Mouse (Mus musculus) left cerebral cortex, postnatal 10 days (tissue): ENCODE measurements around the gene Anxa7. TPM values are rescaled to one million over a fixed set of nuclear protein-coding genes. Genes with fewer than 3 reads are reported as not detected.

Experiments
- DNase-seq, 2 experiments: peaks; one replicate each; pipeline ENCODE4 v3.0.0; 2021 to 2022; ENCODE audit warnings: low spot score in 2 of 2, mixed read lengths in 1 of 2; ENCODE audit errors: extremely low spot score in 1 of 2
- intact Hi-C: fragments of 180-260 bp; cut with DNase I; formaldehyde crosslinking; loops from one replicate; pipeline ENCODE4 v1.15.1; 2025
- total RNA-seq, 2 experiments: library from RNA; stranded (reverse); gene quantifications; 2 replicates each; pipeline ENCODE4 v1.2.3; 2021

The Anxa7 gene
- total RNA-seq, 2 experiments from 2014 or later = 50.6 to 52.6 TPM

DNA sequence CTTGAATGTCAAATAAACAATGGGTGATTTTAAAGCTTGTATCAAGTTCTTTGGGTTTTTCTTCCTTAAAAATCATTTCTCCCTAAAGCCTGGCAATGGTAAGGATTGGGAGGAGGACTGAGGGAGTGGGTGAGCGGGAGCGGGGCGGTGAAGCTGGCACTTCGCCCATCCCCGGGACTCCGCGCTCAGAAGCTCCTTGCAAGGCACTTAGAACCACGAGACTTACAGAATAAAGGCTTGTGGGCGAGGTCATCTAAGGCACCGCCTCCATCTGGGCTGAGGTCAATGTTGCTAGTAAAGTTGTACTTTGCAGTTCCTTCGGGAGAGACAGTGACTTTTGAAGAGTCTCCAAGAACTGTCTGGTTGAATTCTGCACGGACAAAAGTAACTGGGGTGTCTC lies 32.7 kb downstream of the Anxa7 start:
- peak in 1 of 2 experiments; percentile 50 for DNase-seq
- intact Hi-C loops = loop anchor here (5.0 kb wide), 1 partner anchor 45 kb away; no protein-coding TSS in a partner anchor

- no peak for DNase-seq
Measured at GRCm38 (mm10) chr14:20442252-20442651, 37.7 kb downstream of the Anxa7 start.

DNA sequence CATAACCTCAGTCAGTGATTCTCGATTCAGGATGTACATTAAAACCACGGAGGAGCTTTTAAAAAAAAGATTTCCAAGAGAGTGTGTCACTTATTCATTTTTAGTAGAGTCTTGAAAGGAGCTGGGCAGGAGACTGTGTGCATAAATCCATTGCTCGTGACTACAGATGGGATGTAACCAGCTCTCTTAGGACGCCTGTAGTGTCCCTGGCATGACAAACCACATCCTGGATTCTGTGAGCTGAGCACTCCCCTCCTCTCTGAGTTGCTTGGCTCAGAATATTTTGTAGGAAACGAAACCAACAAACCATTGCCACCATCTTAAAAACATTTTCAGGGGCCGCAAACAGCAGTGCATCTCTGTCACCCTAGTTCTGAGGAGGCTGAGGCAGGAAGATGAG lies 43.0 kb downstream of the Anxa7 start:
- intact Hi-C loops = no loop called here

More at GRCm38 (mm10) chr14:20442252-20442651, 37.7 kb downstream of the Anxa7 start:
- intact Hi-C loops = no loop called here

DNA sequence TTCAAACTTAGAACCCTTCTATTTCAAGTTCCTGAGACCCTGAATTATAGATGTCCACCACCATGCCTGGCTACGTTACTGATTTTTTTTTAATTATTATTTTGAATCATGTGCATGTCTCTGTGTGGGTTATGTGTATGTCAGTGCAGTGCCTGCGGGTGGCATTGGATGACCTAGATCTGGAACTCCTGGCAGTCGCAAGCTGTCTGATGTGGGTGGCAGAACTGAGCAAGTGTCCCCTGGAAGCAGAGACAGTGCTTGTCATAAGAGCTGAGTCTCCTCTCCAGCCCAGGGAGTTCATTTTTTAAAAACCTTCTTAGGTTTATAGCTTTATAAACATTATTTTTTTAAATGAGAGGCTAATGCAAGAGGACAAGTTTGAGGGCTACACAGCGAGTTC lies 47.5 kb downstream of the Anxa7 start:
- intact Hi-C loops = no loop called here
- no peak for DNase-seq

More for the DNA sequence above, 43.0 kb downstream of the Anxa7 start:
- DNase-seq = no peak

GRCm38 (mm10) chr14:20431726-20432125 lies 48.2 kb downstream of the Anxa7 start:
- no peak for DNase-seq
- intact Hi-C loops = no loop called here

DNA sequence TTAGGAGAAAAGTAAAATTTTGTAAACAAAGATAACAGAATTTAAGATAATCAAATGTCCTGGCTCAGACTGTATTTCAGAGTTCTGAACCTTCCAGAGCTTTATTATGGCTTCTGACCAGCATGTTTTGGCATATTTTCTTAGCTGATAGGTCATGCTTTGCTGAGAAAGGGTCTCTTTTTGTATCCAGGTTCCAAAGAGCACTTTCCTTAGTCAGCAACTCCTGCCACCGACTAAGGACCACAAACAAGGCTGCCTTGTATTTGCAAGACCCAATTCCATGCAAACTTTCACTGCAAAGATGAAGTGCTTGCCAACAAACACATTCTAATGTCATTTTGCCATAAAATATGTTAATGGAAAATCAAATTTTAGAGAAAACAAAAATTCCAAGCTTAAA lies 50.1 kb downstream of the Anxa7 start:
- no peak for DNase-seq
- intact Hi-C loops = no loop called here

DNA sequence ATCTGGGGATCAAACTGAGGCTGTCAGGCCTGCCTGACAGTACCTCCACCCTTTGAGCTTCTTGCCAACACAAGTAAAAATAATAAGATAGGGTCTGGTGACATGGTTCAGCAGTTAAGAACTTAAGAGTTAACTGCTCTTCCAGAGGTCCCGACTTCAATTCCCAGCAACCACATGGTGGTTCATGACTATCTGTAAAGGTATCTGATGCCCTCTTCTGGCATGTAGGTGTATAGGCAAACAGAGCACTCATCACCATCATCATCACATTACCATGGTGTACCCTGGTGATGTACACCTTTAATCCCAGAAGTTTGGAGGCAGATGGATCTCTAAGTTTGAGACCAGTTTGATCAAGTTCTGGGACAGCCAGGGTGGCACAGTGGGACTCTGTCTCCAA lies 51.3 kb downstream of the Anxa7 start:
- DNase-seq = no peak
- intact Hi-C loops = no loop called here

- no peak for DNase-seq
- intact Hi-C loops = no loop called here
Measured at GRCm38 (mm10) chr14:20423046-20423445, 56.9 kb downstream of the Anxa7 start.

- intact Hi-C loops = no loop called here
- peak in 1 of 2 experiments; percentile 33 for DNase-seq
Measured at GRCm38 (mm10) chr14:20422257-20422656, 57.7 kb downstream of the Anxa7 start.

Other genes starting within 250 kb of the Anxa7 start
- not detected for gene Kcnk16, start 210.9 kb downstream of the Anxa7 start, total RNA-seq
- 10 to 100 TPM; 19.6 to 21.1 TPM for gene Nudt13, start 185.4 kb downstream of the Anxa7 start, total RNA-seq
- 10 to 100 TPM; 29.6 to 33.0 TPM for gene Ecd, start 132.0 kb downstream of the Anxa7 start, total RNA-seq
- gene Fam149b, start 132.0 kb downstream of the Anxa7 start, total RNA-seq = 10 to 100 TPM; 41.8 to 48.7 TPM
- gene Dnajc9, start 91.2 kb downstream of the Anxa7 start, total RNA-seq = 10 to 100 TPM; 23.3 to 25.8 TPM
- 10 to 100 TPM; 39.2 to 39.4 TPM for gene Mrps16, start 86.5 kb downstream of the Anxa7 start, total RNA-seq
- gene Cfap70, start 27.9 kb downstream of the Anxa7 start, total RNA-seq = 1 to 10 TPM; 2.5 to 3.0 TPM
- gene Mss51, start 16.8 kb upstream of the Anxa7 start, total RNA-seq = 1 to 10 TPM in 1 of 2 experiments, under 1 TPM in 1; 0.97 to 1.1 TPM
- gene Ppp3cb, start 66.4 kb upstream of the Anxa7 start, total RNA-seq = 100 to 1,000 TPM; 434 TPM
- 10 to 100 TPM; 21.2 to 29.3 TPM for gene Usp54, start 160.9 kb upstream of the Anxa7 start, total RNA-seq
- gene Myoz1, start 176.4 kb upstream of the Anxa7 start, total RNA-seq = not detected
- under 1 TPM; 0.36 to 0.73 TPM for gene Synpo2l, start 188.2 kb upstream of the Anxa7 start, total RNA-seq
- 100 to 1,000 TPM; 102 to 109 TPM for gene Sec24c, start 194.2 kb upstream of the Anxa7 start, total RNA-seq
- 10 to 100 TPM; 19.6 to 20.3 TPM for gene Fut11, start 214.8 kb upstream of the Anxa7 start, total RNA-seq
- gene Chchd1, start 222.9 kb upstream of the Anxa7 start, total RNA-seq = 10 to 100 TPM; 61.3 to 67.0 TPM
- gene Zswim8, start 227.4 kb upstream of the Anxa7 start, total RNA-seq = 100 to 1,000 TPM; 134 to 138 TPM